Mouse (Mus musculus) kidney, adult 18-20 months (tissue): Measurements from ENCODE around the gene Spata45.

Source experiments
- DNase-seq: peaks from one replicate; pipeline ENCODE4 v3.0.0; 2021

The Spata45 gene

GRCm38 (mm10) chr1:191086304-191086878, 50.0 kb downstream of the Spata45 start:
- DNase-seq, result no peak

DNA sequence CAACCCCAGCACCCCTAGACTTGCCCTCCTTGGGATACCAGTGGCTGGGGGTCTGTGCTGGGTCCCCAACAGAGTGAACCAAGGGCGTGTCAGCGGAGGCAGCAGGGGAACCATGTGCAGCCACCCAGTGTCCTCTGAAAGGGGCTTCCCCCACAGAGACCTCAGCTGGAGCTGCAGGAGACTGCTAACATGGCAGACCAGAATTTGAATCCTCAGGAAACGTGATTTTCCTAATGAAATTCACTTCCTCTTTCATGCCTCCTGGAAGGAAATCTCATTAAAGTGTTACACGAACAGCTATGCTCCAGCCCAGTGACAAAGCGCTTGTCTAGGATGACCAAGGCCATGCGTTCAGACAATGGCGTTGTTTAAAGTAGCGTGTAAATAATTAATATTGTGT, 50.5 kb downstream of the Spata45 start:
- DNase-seq, result no peak

DNA sequence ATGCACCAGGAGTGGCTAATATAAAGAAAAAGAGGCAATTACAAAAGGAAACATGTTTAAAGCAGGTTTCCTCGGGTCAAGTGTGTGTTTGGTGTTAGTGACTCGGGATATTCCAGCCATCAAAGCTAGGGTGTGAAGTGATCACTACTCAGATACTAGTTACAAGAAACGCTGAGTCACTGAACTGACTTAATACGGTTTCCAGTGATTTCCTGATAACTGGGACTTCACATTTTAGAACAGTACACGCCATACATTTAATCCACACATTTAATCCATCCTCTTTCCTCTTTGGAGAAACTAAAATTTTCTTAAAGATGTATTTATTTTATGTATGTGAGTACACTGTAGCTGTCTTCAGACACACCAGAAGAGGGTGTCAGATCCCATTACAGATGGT, 51.5 kb downstream of the Spata45 start:
- no peak for DNase-seq

GRCm38 (mm10) chr1:191089355-191089754, 52.9 kb downstream of the Spata45 start:
- no peak for DNase-seq

DNA sequence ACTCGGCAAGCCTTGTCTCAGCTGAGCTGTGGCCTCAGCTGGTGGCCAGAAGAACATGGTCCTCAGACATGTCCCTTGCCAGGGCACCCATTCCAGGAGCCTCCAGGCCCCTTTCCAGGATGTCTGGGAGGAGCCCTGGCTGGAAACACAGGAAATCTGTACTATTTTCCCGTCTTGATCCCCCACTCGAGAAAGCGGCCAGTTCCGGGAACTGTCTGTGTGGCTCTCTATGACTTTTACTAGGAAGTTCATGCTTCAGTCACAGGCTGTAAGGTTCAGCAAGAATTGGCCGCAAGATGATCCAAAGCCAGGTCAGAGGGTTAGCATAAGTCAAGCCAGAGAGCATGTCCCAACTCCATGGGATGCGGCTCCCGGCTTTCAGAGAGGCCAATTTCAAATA, 55.6 kb downstream of the Spata45 start:
- no peak for DNase-seq
